In genomic region chr10:50900746-50901600, GRCm38 (mm10) we compare ENCODE assay signal across 11 mouse cellular contexts. TPM values are rescaled to one million over a fixed set of nuclear protein-coding genes. Genes with fewer than 3 reads are reported as not detected.
A peak's percentile ranks its signal among the peaks of the same experiment; 100 is the strongest.
DNase-seq lines count a peak whose midpoint lies in the region; ATAC-seq lines count a peak whose summit lies in the region.
"Had no signal": no experiment of that assay in that cellular context is flagged by ENCODE, and none has a peak within 500 bp of the region (broad histone marks: within the 10 kb centered on the region; RNA-seq: fewer than 3 reads in every experiment).

No protein-coding gene starts in this region.

- no peak overlapping the region; the same call in 1 of the 2 replicates for H3K4me2 ChIP-seq in forebrain, embryonic 15.5 days (replicated peaks)
- peak overlapping the region; percentile 38 for H3K4me2 ChIP-seq in limb, embryonic 13.5 days (replicated peaks)

- H3K9me3 ChIP-seq in forebrain, embryonic 10.5 days = no peaks in the 10 kb centered on the region
- no peaks in the 10 kb centered on the region for H3K9me3 ChIP-seq in forebrain, embryonic 15.5 days
- no peaks in the 10 kb centered on the region for H3K9me3 ChIP-seq in limb, embryonic 13.5 days

- ATAC-seq in forebrain, embryonic 15.5 days (replicated peaks) = no peak
- peak; percentile 16 for ATAC-seq in granulocyte monocyte progenitor cell, adult 5-6 weeks (replicated peaks; ENCODE audit: poor library complexity, severe bottlenecking)
- ATAC-seq in limb, embryonic 13.5 days (ENCODE audit: low FRiP score, low read depth) = no peak

- peaks cover 100% of the 10 kb centered on the region for H3K27me3 ChIP-seq in forebrain, embryonic 10.5 days (ENCODE audit: poor library complexity, severe bottlenecking)
- peaks cover 76% of the 10 kb centered on the region for H3K27me3 ChIP-seq in forebrain, embryonic 15.5 days
- H3K27me3 ChIP-seq in limb, embryonic 13.5 days = peaks cover 80% of the 10 kb centered on the region

- peak; percentile 66 for DNase-seq in forebrain, embryonic 10.5 days (ENCODE audit: extremely low spot score, low spot score)
- peak; percentile 30 for DNase-seq in ES-CJ7 (ENCODE audit: low read depth, low spot score)
- no peak for DNase-seq in frontal cortex, adult 2 months (ENCODE audit: extremely low spot score in 1 of 2, low spot score in 1 of 2)
- DNase-seq in ovary, adult 18-20 months (ENCODE audit: low spot score) = no peak
- DNase-seq in cerebellum, adult 9-11 months = no peak
- DNase-seq: adrenal gland, adult 2 months had no signal

- no peaks in the 10 kb centered on the region for H3K36me3 ChIP-seq in forebrain, embryonic 10.5 days (replicated peaks)
- H3K36me3 ChIP-seq in forebrain, embryonic 15.5 days = no peaks in the 10 kb centered on the region
- no peaks in the 10 kb centered on the region for H3K36me3 ChIP-seq in limb, embryonic 13.5 days

- no peak overlapping the region for H3K9ac ChIP-seq in forebrain, embryonic 15.5 days (replicated peaks)
- no peak overlapping the region for H3K9ac ChIP-seq in limb, embryonic 13.5 days

- H3K4me1 ChIP-seq in forebrain, embryonic 10.5 days = peaks cover 53% of the 10 kb centered on the region
- peaks cover 20% of the 10 kb centered on the region for H3K4me1 ChIP-seq in forebrain, embryonic 15.5 days
- H3K4me1 ChIP-seq in limb, embryonic 13.5 days = peaks cover 16% of the 10 kb centered on the region; the same call in 1 of the 2 replicates

- H3K4me3 ChIP-seq in forebrain, embryonic 10.5 days = peak overlapping the region; percentile 41
- no peak overlapping the region for H3K4me3 ChIP-seq in forebrain, embryonic 15.5 days
- peak overlapping the region; percentile 17 for H3K4me3 ChIP-seq in limb, embryonic 13.5 days
- H3K4me3 ChIP-seq: left cerebral cortex, adult 2 months had no signal

- WGBS in forebrain, embryonic 10.5 days = under 1% methylated on average over 42 of the region's 42 CpGs
- WGBS in forebrain, embryonic 15.5 days = under 1% methylated on average over 42 of the region's 42 CpGs
- WGBS in limb, embryonic 13.5 days = under 1% methylated on average over 42 of the region's 42 CpGs

- H3K27ac ChIP-seq in forebrain, embryonic 10.5 days = peak overlapping the region; percentile 44
- no peak overlapping the region for H3K27ac ChIP-seq in forebrain, embryonic 15.5 days (replicated peaks)
- H3K27ac ChIP-seq in limb, embryonic 13.5 days = no peak overlapping the region
- H3K27ac ChIP-seq: left cerebral cortex, adult 2 months had no signal

RNA-seq across cellular contexts. Expression of gene Sim1, which starts 6.4 kb away (rescaled TPM):
- polyA plus RNA-seq in forebrain, embryonic 10.5 days (2016; fragmentation: Nextera tagmentation; extraction: Ambion mirVana) = 0.86 and 1.8 TPM in 2 replicates
- polyA plus RNA-seq in forebrain, embryonic 15.5 days (2015; fragmentation: Nextera tagmentation; extraction: Ambion mirVana) = 0.64 and 1.8 TPM in 2 replicates
- total RNA-seq in granulocyte monocyte progenitor cell, adult 5-6 weeks (2014; fragmentation: Nextera tagmentation) = not detected in 2 replicates
- total RNA-seq in granulocyte monocyte progenitor cell, adult 5-6 weeks (2017) = not detected in 2 replicates
- polyA plus RNA-seq in limb, embryonic 13.5 days (2015; fragmentation: Nextera tagmentation; extraction: Ambion mirVana) = 0.45 and 1.2 TPM in 2 replicates
- 0.02 TPM in 1 of 2 replicates, not detected in the other for polyA plus RNA-seq in frontal cortex, adult 2 months (2012; rRNA removed)
- total RNA-seq: adrenal gland, adult 2 months; neutrophil, adult 5-6 weeks had no signal
- polyA plus RNA-seq: adrenal gland, adult 2 months had no signal

Comparison
In these comparisons a context has a peak if more than half of its experiments do, and no peak if none do; other contexts are left out.
1. DNase-seq: peak in forebrain, embryonic 10.5 days (single experiment) and ES-CJ7 (single experiment); none in frontal cortex, adult 2 months (0 of 2), ovary, adult 18-20 months (single experiment) and cerebellum, adult 9-11 months (single experiment).